Mouse (Mus musculus) ES-E14 (cell line): ENCODE measurements at regions not wholly inside any gene's neighbourhood (a gene's known extent, or its start where the extent isn't known, plus 50 kb on each side); places are given as distances from the start of the nearest gene placed in this dataset.

Experiments used
- DNase-seq: peaks from one replicate; pipeline ENCODE4 v3.0.0-alpha.2; 2013; ENCODE audit warnings: low read depth, low spot score
- H3K27ac ChIP-seq: 2 replicates; pipeline ENCODE4 v1.5.1; 2012; ENCODE audit warnings: low read depth, mild to moderate bottlenecking, low read length, moderate library complexity, mixed read lengths; ENCODE audit not compliant: poor library complexity, insufficient read depth, severe bottlenecking
- H3K36me3 ChIP-seq: 2 replicates; pipeline ENCODE4 v1.6.1; 2012; ENCODE audit warnings: mild to moderate bottlenecking, low read length, moderate library complexity, mixed read lengths; ENCODE audit not compliant: control insufficient read depth, poor library complexity, insufficient read depth, severe bottlenecking
- H3K4me1 ChIP-seq, 2 experiments: fragments of 150-350 bp in 1 of 2; sonication (generic) in 1 of 2; 2 replicates each; pipeline ENCODE4 v1.6.1; 2012; ENCODE audit warnings: low read length in 2 of 2, mild to moderate bottlenecking in 1 of 2, mixed read lengths in 1 of 2; ENCODE audit not compliant: control insufficient read depth in 2 of 2, insufficient read depth in 2 of 2, poor library complexity in 1 of 2
- H3K4me3 ChIP-seq, 2 experiments: fragments of 150-350 bp in 1 of 2; sonication (generic) in 1 of 2; 2 replicates each; pipeline ENCODE4 v1.5.1; 2012; ENCODE audit warnings: low read length in 2 of 2, low read depth in 1 of 2, mild to moderate bottlenecking in 1 of 2, mixed read lengths in 1 of 2; ENCODE audit not compliant: insufficient read depth in 1 of 2, poor library complexity in 1 of 2, severe bottlenecking in 1 of 2
- H3K9ac ChIP-seq: 2 replicates; pipeline ENCODE4 v1.6.1; 2012; ENCODE audit warnings: low read depth, mild to moderate bottlenecking, low read length, mixed read lengths; ENCODE audit not compliant: poor library complexity, insufficient read depth, severe bottlenecking
- H3K9me3 ChIP-seq: fragments of 150-350 bp; sonication (generic); 2 replicates; pipeline ENCODE4 v1.6.1; 2012; ENCODE audit warnings: low read depth, mild to moderate bottlenecking, low read length; ENCODE audit not compliant: control insufficient read depth, insufficient read depth
- CHD2 ChIP-seq: IDR thresholded peaks from 2 replicates; pipeline ENCODE4 v1.6.1; 2014; ENCODE audit warnings: mild to moderate bottlenecking, low read depth, low read length, inconsistent platforms
- HCFC1 ChIP-seq: IDR thresholded peaks from 2 replicates; pipeline ENCODE4 v1.6.1; 2012; ENCODE audit warnings: low read length, inconsistent platforms, borderline replicate concordance; ENCODE audit not compliant: insufficient read depth
- MAFK ChIP-seq: IDR thresholded peaks from 2 replicates; pipeline ENCODE4 v1.6.1; 2014; ENCODE audit warnings: mild to moderate bottlenecking, low read depth, low read length, inconsistent platforms; ENCODE audit not compliant: insufficient read depth
- ZC3H11A ChIP-seq: IDR thresholded peaks from 2 replicates; pipeline ENCODE4 v1.6.1; 2012; ENCODE audit warnings: low read depth, mild to moderate bottlenecking, inconsistent platforms, low read length, borderline replicate concordance
- ZNF384 ChIP-seq: IDR thresholded peaks from 2 replicates; pipeline ENCODE4 v1.6.1; 2012; ENCODE audit warnings: low read depth, low read length, inconsistent platforms
- in situ Hi-C, 2 experiments: fragments of 600-800 bp; cut with MboI; formaldehyde crosslinking; loops; one replicate each; pipeline ENCODE4 v1.15.1; 2025; ENCODE audit warnings: low sequenced_read_pairs in 2 of 2, inconsistent platforms in 1 of 2; ENCODE audit not compliant: unreplicated experiment in 2 of 2

DNA sequence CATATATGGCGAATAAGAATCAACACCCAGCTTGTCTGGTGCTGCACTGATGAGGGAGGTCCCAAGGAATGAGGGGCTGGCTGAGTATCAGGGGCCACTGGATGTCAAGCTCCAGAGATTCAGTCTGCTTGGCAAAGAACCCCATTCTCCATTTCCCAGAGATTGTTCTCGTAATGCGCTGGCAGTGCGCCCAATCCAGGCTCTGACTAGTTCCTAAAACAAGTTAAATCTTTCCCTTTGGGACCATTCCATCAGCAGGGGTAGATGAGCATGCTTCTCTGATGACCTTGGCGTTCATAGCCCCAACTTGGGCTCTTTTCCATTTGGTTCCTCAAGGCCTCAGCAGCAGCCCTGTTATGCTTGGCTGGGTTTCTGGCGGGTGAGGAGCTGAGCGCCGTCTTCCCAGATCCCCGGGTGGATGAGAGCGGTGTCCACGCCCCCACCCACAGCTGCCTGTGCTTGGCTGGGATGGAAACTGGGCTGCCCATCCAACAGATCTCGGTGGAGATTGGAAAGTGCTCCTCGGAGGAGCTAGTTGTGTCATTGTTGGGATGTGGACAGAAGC lies 239.0 kb downstream of the 4933412E24Rik start:
- no peak overlapping the region for H3K4me3 ChIP-seq
- in situ Hi-C loops = no loop called here
- no peaks in the 10 kb centered on the region for H3K4me1 ChIP-seq
- H3K9ac ChIP-seq = no peak overlapping the region
- H3K27ac ChIP-seq = no peak overlapping the region
- no peak for DNase-seq
- H3K36me3 ChIP-seq = no peaks in the 10 kb centered on the region
- no peak for TF ChIP-seq HCFC1
- TF ChIP-seq ZC3H11A = no peak
- no peak for TF ChIP-seq ZNF384
- TF ChIP-seq CHD2 = no peak
- no peak for TF ChIP-seq MAFK
- no peaks in the 10 kb centered on the region for H3K9me3 ChIP-seq

DNA sequence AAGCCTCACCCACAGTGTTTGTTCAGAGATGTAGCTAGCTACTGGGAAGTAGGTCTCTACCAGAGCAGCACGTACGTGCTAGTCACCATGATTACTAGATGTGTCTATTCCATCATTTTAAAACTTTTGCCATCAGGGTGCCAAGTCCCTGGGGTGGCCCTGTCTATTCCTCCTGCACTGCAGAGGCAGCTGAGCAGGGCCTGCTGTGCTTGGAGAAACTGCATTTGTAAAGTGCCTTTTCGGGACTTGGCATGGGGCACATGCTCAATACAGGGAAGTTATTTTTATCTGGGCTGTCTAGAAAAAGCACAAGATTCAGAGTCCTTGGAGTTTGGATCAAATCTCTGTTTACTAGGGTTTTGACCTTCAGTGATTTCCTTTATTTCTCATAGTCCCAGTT lies 240.6 kb downstream of the 4933412E24Rik start:
- no peaks in the 10 kb centered on the region for H3K36me3 ChIP-seq
- no peak for DNase-seq
- H3K27ac ChIP-seq = no peak overlapping the region
- TF ChIP-seq HCFC1 = no peak
- TF ChIP-seq MAFK = no peak
- TF ChIP-seq CHD2 = no peak
- no peak for TF ChIP-seq ZC3H11A
- TF ChIP-seq ZNF384 = no peak
- in situ Hi-C loops = no loop called here
- H3K4me1 ChIP-seq = no peaks in the 10 kb centered on the region
- H3K9ac ChIP-seq = no peak overlapping the region
- no peak overlapping the region for H3K4me3 ChIP-seq
- no peaks in the 10 kb centered on the region for H3K9me3 ChIP-seq

DNA sequence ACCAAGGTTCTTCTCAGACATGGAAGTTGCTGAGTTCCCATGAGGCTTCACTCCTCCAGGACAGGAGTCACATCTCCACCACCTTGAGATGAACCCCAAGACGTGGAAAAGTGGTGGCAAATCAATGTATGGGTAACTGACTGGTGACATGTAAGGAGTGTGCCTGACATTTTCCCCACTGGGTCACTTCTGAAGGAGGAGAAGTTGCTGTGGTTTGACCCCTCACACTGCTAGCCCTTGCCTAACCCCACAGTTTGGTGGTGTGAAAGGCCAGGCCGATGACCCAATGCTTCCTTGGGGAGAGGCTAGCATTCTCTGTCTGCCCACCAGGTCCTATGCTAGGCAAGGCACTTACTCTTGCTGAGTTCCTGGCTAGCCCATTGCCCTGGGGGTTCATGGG lies 242.4 kb downstream of the 4933412E24Rik start:
- Histone ChIP-seq H3K9ac (no peak overlapping the region), H3K4me1 (no peaks in the 10 kb centered on the region), H3K36me3 (no peaks in the 10 kb centered on the region), H3K27ac (no peak overlapping the region), H3K9me3 (0 out of 2 replicates have a peak, but pooled peaks cover 1% of the 10 kb centered on the region), H3K4me3 (no peak overlapping the region)
- no peak for DNase-seq
- TF ChIP-seq MAFK = no peak
- in situ Hi-C loops = no loop called here

DNA sequence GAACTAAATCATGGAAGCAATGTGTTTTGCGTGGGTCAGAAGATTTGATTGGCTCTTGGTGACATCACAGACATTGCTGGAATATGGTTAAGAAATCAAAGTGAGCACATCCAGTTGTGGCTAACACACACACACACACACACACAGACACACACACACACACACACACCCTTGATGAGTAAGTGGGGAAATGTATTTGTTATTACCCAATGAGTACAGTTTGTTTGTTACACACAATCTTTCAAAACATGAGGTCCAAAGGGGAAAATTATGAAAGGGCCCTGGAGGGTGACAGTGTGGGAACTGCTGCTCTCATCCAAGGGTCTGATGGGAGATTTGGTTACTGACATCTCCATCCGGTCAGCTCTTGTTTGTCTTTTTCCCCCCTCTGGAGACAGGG lies 243.8 kb downstream of the 4933412E24Rik start:
- in situ Hi-C loops = no loop called here
- no peak for DNase-seq
- 0 out of 2 replicates have a peak, but pooled peaks cover 1% of the 10 kb centered on the region for H3K9me3 ChIP-seq
- TF ChIP-seq HCFC1 (no peak), CHD2 (no peak), ZC3H11A (no peak), MAFK (no peak), ZNF384 (no peak)
- H3K27ac ChIP-seq = no peak overlapping the region
- no peak overlapping the region for H3K9ac ChIP-seq
- no peaks in the 10 kb centered on the region for H3K36me3 ChIP-seq
- H3K4me1 ChIP-seq = no peaks in the 10 kb centered on the region
- H3K4me3 ChIP-seq = no peak overlapping the region

DNA sequence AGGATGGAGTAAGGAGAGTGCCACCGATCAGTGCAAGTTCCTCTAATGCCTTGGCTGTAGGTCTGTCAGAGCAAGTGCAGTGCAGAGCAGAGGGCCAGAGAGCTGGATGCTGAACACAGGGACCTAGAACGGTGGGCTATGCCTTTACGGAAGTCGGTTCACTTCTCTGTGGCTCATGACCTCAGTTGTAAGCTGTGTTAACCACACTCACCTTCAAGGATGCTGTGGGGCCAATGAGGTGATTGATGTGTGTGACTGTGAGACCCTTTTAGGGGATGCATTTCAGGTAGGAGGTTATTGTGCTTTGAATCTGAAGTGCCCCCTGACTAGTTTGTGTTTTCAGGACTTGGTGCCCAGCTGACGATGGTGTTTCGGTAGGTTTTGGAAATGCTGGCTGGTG lies 254.4 kb downstream of the 4933412E24Rik start:
- in situ Hi-C loops = no loop called here
- H3K9me3 ChIP-seq = no peaks in the 10 kb centered on the region
- H3K4me1 ChIP-seq = no peaks in the 10 kb centered on the region
- H3K27ac ChIP-seq = no peak overlapping the region
- TF ChIP-seq ZC3H11A (no peak), CHD2 (no peak), ZNF384 (no peak)
- no peaks in the 10 kb centered on the region for H3K36me3 ChIP-seq
- no peak for DNase-seq
- H3K9ac ChIP-seq = no peak overlapping the region
- H3K4me3 ChIP-seq = no peak overlapping the region
